ENCODE assay signal across 8 mouse cellular contexts in the genomic region with DNA sequence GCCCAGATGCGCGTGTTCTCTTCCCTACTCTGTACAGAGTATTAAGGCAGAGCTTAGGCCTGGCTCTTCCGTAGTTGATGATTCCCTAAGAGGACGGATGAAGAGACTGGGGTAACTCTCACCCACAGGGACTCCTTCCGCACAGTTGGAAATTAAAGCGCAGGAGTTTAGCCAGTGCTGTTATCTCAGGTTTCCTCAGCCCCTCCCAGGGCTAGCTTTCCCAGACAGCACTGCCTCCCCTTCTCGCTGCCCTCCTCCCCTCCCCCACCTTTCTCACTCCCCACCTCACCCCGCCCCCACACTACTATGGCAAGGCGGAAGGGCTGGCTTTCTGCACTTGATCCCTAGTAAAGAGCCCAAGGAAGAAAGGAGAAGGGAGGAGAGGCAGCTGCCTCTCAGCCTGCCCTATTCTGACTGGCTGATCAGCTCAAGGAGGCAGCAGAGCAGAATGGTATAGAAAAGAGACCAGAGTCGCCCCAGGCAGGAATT. TPM values are rescaled to one million over a fixed set of nuclear protein-coding genes. Genes with fewer than 3 reads are reported as not detected.
DNase-seq lines count a peak whose midpoint lies in the region; ATAC-seq lines count a peak whose summit lies in the region.

No protein-coding gene starts in this region.

- ATAC-seq in lung, embryonic 16.5 days (ENCODE audit: low read depth), result peak; percentile 71
- ATAC-seq in forebrain, embryonic 13.5 days, result peak; percentile 91
- peak; percentile 79 for ATAC-seq in limb, embryonic 12.5 days (ENCODE audit: insufficient number of reproducible peaks, insufficient read depth, low FRiP score, low TSS enrichment, low read depth)
- peak; percentile 88 for ATAC-seq in neural tube, embryonic 12.5 days (ENCODE audit: low FRiP score, low read depth)

- 14% methylated on average over 10 of the region's 10 CpGs for WGBS in lung, embryonic 16.5 days
- 9% methylated on average over 10 of the region's 10 CpGs for WGBS in forebrain, embryonic 13.5 days
- WGBS in limb, embryonic 12.5 days, result 17% methylated on average over 9 of the region's 10 CpGs
- WGBS in neural tube, embryonic 12.5 days, result 10% methylated on average over 10 of the region's 10 CpGs

- H3K27me3 ChIP-seq in lung, embryonic 16.5 days (ENCODE audit: control insufficient read depth, insufficient read depth, low read depth, low read length), result no peaks in the 10 kb centered on the region
- no peaks in the 10 kb centered on the region for H3K27me3 ChIP-seq in forebrain, embryonic 13.5 days
- H3K27me3 ChIP-seq in limb, embryonic 12.5 days, result no peaks in the 10 kb centered on the region
- H3K27me3 ChIP-seq in neural tube, embryonic 12.5 days (replicated peaks), result no peaks in the 10 kb centered on the region

- no peak for DNase-seq in lung, postnatal 14 days
- DNase-seq in left cerebral cortex, adult 8-10 months (ENCODE audit: low spot score in 2 of 2), result no peak
- DNase-seq in gastrocnemius, postnatal 25 days, result no peak
- no peak for DNase-seq in ovary, postnatal 10 days (ENCODE audit: low spot score)

- H3K4me2 ChIP-seq in lung, embryonic 16.5 days (ENCODE audit: low read depth, low read length), result peak overlapping the region; percentile 39
- peak overlapping the region; percentile 44 for H3K4me2 ChIP-seq in forebrain, embryonic 13.5 days
- peak overlapping the region; percentile 48 for H3K4me2 ChIP-seq in limb, embryonic 12.5 days
- peak overlapping the region; percentile 49 for H3K4me2 ChIP-seq in neural tube, embryonic 12.5 days (replicated peaks)

- 0 out of 2 replicates have a peak, but pooled peaks cover 3% of the 10 kb centered on the region for H3K4me1 ChIP-seq in lung, embryonic 16.5 days (replicated peaks; ENCODE audit: control insufficient read depth, insufficient read depth, low read length)
- H3K4me1 ChIP-seq in forebrain, embryonic 13.5 days, result peaks cover 10% of the 10 kb centered on the region
- peaks cover 7% of the 10 kb centered on the region; the same call in 1 of the 2 replicates for H3K4me1 ChIP-seq in limb, embryonic 12.5 days (replicated peaks)
- no peaks in the 10 kb centered on the region for H3K4me1 ChIP-seq in neural tube, embryonic 12.5 days

- H3K9ac ChIP-seq in lung, embryonic 16.5 days (ENCODE audit: low read length), result 0 out of 2 replicates have a peak overlapping the region, but pooled peaks have one; percentile 7
- H3K9ac ChIP-seq in forebrain, embryonic 13.5 days, result peak overlapping the region; percentile 22; the same call in 1 of the 2 replicates
- peak overlapping the region; percentile 12; the same call in 1 of the 2 replicates for H3K9ac ChIP-seq in limb, embryonic 12.5 days (replicated peaks)
- H3K9ac ChIP-seq in neural tube, embryonic 12.5 days, result no peak overlapping the region

- peak overlapping the region; percentile 26 for H3K27ac ChIP-seq in lung, embryonic 16.5 days (ENCODE audit: low read length)
- H3K27ac ChIP-seq in forebrain, embryonic 13.5 days, result peak overlapping the region; percentile 84
- H3K27ac ChIP-seq in limb, embryonic 12.5 days, result peak overlapping the region; percentile 82
- peak overlapping the region; percentile 72 for H3K27ac ChIP-seq in neural tube, embryonic 12.5 days

- no peaks in the 10 kb centered on the region for H3K36me3 ChIP-seq in lung, embryonic 16.5 days (ENCODE audit: control insufficient read depth, insufficient read depth, low read length)
- H3K36me3 ChIP-seq in forebrain, embryonic 13.5 days (ENCODE audit: poor library complexity, severe bottlenecking), result no peaks in the 10 kb centered on the region
- H3K36me3 ChIP-seq in limb, embryonic 12.5 days, result no peaks in the 10 kb centered on the region
- H3K36me3 ChIP-seq in neural tube, embryonic 12.5 days, result no peaks in the 10 kb centered on the region

- no peaks in the 10 kb centered on the region for H3K9me3 ChIP-seq in lung, embryonic 16.5 days (ENCODE audit: control insufficient read depth, low read length)
- H3K9me3 ChIP-seq in forebrain, embryonic 13.5 days (replicated peaks), result no peaks in the 10 kb centered on the region
- no peaks in the 10 kb centered on the region for H3K9me3 ChIP-seq in limb, embryonic 12.5 days
- H3K9me3 ChIP-seq in neural tube, embryonic 12.5 days, result no peaks in the 10 kb centered on the region

- peak overlapping the region; percentile 1 for H3K4me3 ChIP-seq in lung, embryonic 16.5 days (ENCODE audit: low read length)
- peak overlapping the region; percentile 7; the same call in 1 of the 2 replicates for H3K4me3 ChIP-seq in forebrain, embryonic 13.5 days
- H3K4me3 ChIP-seq in limb, embryonic 12.5 days (replicated peaks), result peak overlapping the region; percentile 16
- H3K4me3 ChIP-seq in neural tube, embryonic 12.5 days, result no peak overlapping the region

RNA-seq across cellular contexts. Expression of a gene that starts 21.5 kb away (rescaled TPM):
- 576 and 581 TPM in 2 replicates for polyA plus RNA-seq in lung, embryonic 16.5 days (2015; fragmentation: Nextera tagmentation; extraction: Ambion mirVana)
- polyA plus RNA-seq in forebrain, embryonic 13.5 days (2015; fragmentation: Nextera tagmentation; extraction: Ambion mirVana), result 749 and 783 TPM in 2 replicates
- 417 and 433 TPM in 2 replicates for polyA plus RNA-seq in limb, embryonic 12.5 days (2016; fragmentation: Nextera tagmentation; extraction: Ambion mirVana)
- 613 and 624 TPM in 2 replicates for polyA plus RNA-seq in neural tube, embryonic 12.5 days (2016; fragmentation: Nextera tagmentation; extraction: Ambion mirVana)
- 100 to 1,000 TPM; 337 to 365 (median 350) TPM for total RNA-seq in left cerebral cortex, adult 8-10 months (2022)
- total RNA-seq in gastrocnemius, postnatal 25 days (2021), result 10 to 100 TPM; 78.5 to 87.7 TPM

RNA-seq across cellular contexts. Expression of a gene that starts 56.7 kb away (rescaled TPM):
- polyA plus RNA-seq in lung, embryonic 16.5 days (2015; fragmentation: Nextera tagmentation; extraction: Ambion mirVana), result 131 and 141 TPM in 2 replicates
- 127 and 138 TPM in 2 replicates for polyA plus RNA-seq in forebrain, embryonic 13.5 days (2015; fragmentation: Nextera tagmentation; extraction: Ambion mirVana)
- 123 and 124 TPM in 2 replicates for polyA plus RNA-seq in limb, embryonic 12.5 days (2016; fragmentation: Nextera tagmentation; extraction: Ambion mirVana)
- polyA plus RNA-seq in neural tube, embryonic 12.5 days (2016; fragmentation: Nextera tagmentation; extraction: Ambion mirVana), result 114 and 123 TPM in 2 replicates
- total RNA-seq in left cerebral cortex, adult 8-10 months (2022), result 10 to 100 TPM; 38.8 to 46.3 (median 44.9) TPM
- 10 to 100 TPM; 35.5 to 42.7 TPM for total RNA-seq in gastrocnemius, postnatal 25 days (2021)

RNA-seq across cellular contexts. Expression of a gene that starts 56.9 kb away (rescaled TPM):
- polyA plus RNA-seq in lung, embryonic 16.5 days (2015; fragmentation: Nextera tagmentation; extraction: Ambion mirVana), result 33.6 and 38.7 TPM in 2 replicates
- 26.7 and 29.1 TPM in 2 replicates for polyA plus RNA-seq in forebrain, embryonic 13.5 days (2015; fragmentation: Nextera tagmentation; extraction: Ambion mirVana)
- polyA plus RNA-seq in limb, embryonic 12.5 days (2016; fragmentation: Nextera tagmentation; extraction: Ambion mirVana), result 32.9 and 33.2 TPM in 2 replicates
- polyA plus RNA-seq in neural tube, embryonic 12.5 days (2016; fragmentation: Nextera tagmentation; extraction: Ambion mirVana), result 30.0 and 30.7 TPM in 2 replicates
- total RNA-seq in left cerebral cortex, adult 8-10 months (2022), result 10 to 100 TPM; 36.4 to 42.3 (median 37.5) TPM
- total RNA-seq in gastrocnemius, postnatal 25 days (2021), result 10 to 100 TPM; 10.9 to 11.2 TPM

Comparison
In these comparisons a context has a peak if more than half of its experiments do, and no peak if none do; other contexts are left out.
1. H3K27ac ChIP-seq: peak in every context shown above with its lines; median percentile 84 in forebrain, embryonic 13.5 days; 82 in limb, embryonic 12.5 days; 72 in neural tube, embryonic 12.5 days; 26 in lung, embryonic 16.5 days.